Mouse (Mus musculus) midbrain, embryonic 15.5 days (tissue): ENCODE measurements around the gene Abtb2. TPM values are rescaled to one million over a fixed set of nuclear protein-coding genes. Genes with fewer than 3 reads are reported as not detected.

Experiments
- ATAC-seq: fragments of 200-750 bp; cut with Nextera tagmentation; replicated peaks from 2 replicates; pipeline ENCODE4 v1.8.0; 2017; ENCODE audit warnings: moderate TSS enrichment
- H3K27ac ChIP-seq: fragments of 300-500 bp; sonication (generic); 2 replicates; pipeline ENCODE4 v1.5.1; 2015; ENCODE audit warnings: mild to moderate bottlenecking, inconsistent platforms
- H3K27me3 ChIP-seq: fragments of 300-500 bp; sonication (generic); replicated peaks from 2 replicates; pipeline ENCODE4 v1.6.1; 2015; ENCODE audit warnings: inconsistent platforms
- H3K36me3 ChIP-seq: fragments of 300-500 bp; sonication (generic); replicated peaks from 2 replicates; pipeline ENCODE4 v1.6.1; 2015; ENCODE audit warnings: inconsistent platforms
- H3K4me1 ChIP-seq: fragments of 300-500 bp; sonication (generic); 2 replicates; pipeline ENCODE4 v1.6.1; 2015; ENCODE audit warnings: inconsistent platforms
- H3K4me2 ChIP-seq: fragments of 300-500 bp; sonication (generic); 2 replicates; pipeline ENCODE4 v1.6.1; 2015; ENCODE audit warnings: inconsistent platforms, mild to moderate bottlenecking, moderate library complexity
- H3K4me3 ChIP-seq: fragments of 300-500 bp; sonication (generic); 2 replicates; pipeline ENCODE4 v1.5.1; 2015; ENCODE audit warnings: mild to moderate bottlenecking, inconsistent platforms
- H3K9ac ChIP-seq: fragments of 300-500 bp; sonication (generic); 2 replicates; pipeline ENCODE4 v1.6.1; 2015; ENCODE audit warnings: mild to moderate bottlenecking, inconsistent platforms
- H3K9me3 ChIP-seq: fragments of 300-500 bp; sonication (generic); 2 replicates; pipeline ENCODE4 v1.6.1; 2016; ENCODE audit warnings: inconsistent platforms
- WGBS: fragments of 180-500 bp; shearing (Covaris S2); methylation state at CpG from one replicate; pipeline ENCODE4 v1.1.7; 2015; ENCODE audit warnings: mixed read lengths; 5-methylcytosine and 5-hydroxymethylcytosine counted together
- polyA plus RNA-seq: library from polyadenylated mRNA; unstranded; fragments of >200 nt; fragmentation: Nextera tagmentation; extraction: Ambion mirVana; gene quantifications from 2 replicates; pipeline ENCODE4 v1.2.1, GENCODE M21; 2015

The Abtb2 gene
- polyA plus RNA-seq, 1 experiment from 2014 or later: 10.3 TPM

DNA sequence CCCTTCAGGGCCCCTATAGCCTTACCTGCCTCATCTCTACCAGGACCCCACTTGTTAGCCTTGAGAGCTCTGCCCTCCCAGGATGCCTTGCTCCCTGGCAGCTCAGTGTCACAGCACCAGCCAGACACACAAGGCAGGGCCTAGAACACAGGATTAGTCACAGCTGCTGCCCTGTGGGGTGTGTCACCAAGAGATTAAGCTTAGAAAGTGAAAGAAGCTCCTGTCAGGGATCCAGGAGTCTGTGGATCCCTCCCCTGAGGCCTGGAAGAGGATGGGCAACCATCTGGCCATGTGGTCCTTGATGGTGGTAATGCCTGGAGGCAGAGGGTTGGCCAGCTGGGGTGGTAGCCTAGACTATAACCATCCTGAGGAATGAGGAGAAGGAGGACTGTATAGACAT, 121.0 kb downstream of the Abtb2 start:
- Histone ChIP-seq H3K4me1 (peaks cover 8% of the 10 kb centered on the region), H3K27ac (no peak overlapping the region), H3K4me2 (no peak overlapping the region), H3K36me3 (no peaks in the 10 kb centered on the region), H3K27me3 (0 out of 2 replicates have a peak, but pooled peaks cover 2% of the 10 kb centered on the region), H3K9me3 (no peaks in the 10 kb centered on the region), H3K9ac (no peak overlapping the region), H3K4me3 (no peak overlapping the region)
- ATAC-seq: no peak

GRCm38 (mm10) chr2:103687888-103688287, 121.8 kb downstream of the Abtb2 start:
- Histone ChIP-seq H3K27me3 (0 out of 2 replicates have a peak, but pooled peaks cover 2% of the 10 kb centered on the region), H3K4me2 (no peak overlapping the region), H3K36me3 (no peaks in the 10 kb centered on the region), H3K9ac (no peak overlapping the region), H3K4me3 (no peak overlapping the region), H3K27ac (no peak overlapping the region), H3K4me1 (peaks cover 8% of the 10 kb centered on the region), H3K9me3 (no peaks in the 10 kb centered on the region)
- ATAC-seq: no peak

- Histone ChIP-seq H3K36me3 (no peaks in the 10 kb centered on the region), H3K27ac (peak overlapping the region; percentile 62), H3K4me3 (no peak overlapping the region), H3K9ac (no peak overlapping the region), H3K9me3 (no peaks in the 10 kb centered on the region), H3K27me3 (0 out of 2 replicates have a peak, but pooled peaks cover 2% of the 10 kb centered on the region), H3K4me2 (no peak overlapping the region), H3K4me1 (peaks cover 8% of the 10 kb centered on the region)
- peak; percentile 83 for ATAC-seq
- 14% methylated on average over 6 of the region's 6 CpGs for WGBS
Observed at GRCm38 (mm10) chr2:103690425-103690824, 124.3 kb downstream of the Abtb2 start.

- Histone ChIP-seq H3K36me3 (no peaks in the 10 kb centered on the region), H3K27ac (peak overlapping the region; percentile 62), H3K27me3 (0 out of 2 replicates have a peak, but pooled peaks cover 2% of the 10 kb centered on the region), H3K4me2 (no peak overlapping the region), H3K9me3 (no peaks in the 10 kb centered on the region), H3K4me1 (peaks cover 8% of the 10 kb centered on the region), H3K9ac (no peak overlapping the region), H3K4me3 (no peak overlapping the region)
- WGBS: 34% methylated on average over 5 of the region's 5 CpGs
- peak; percentile 43 for ATAC-seq
Observed at GRCm38 (mm10) chr2:103690828-103691227, 124.7 kb downstream of the Abtb2 start.

- ATAC-seq: peak; percentile 8; the same call in 1 of the 2 replicates
- H3K9ac ChIP-seq: no peak overlapping the region
- H3K4me3 ChIP-seq: no peak overlapping the region
- H3K27me3 ChIP-seq: no peaks in the 10 kb centered on the region
- 82% methylated on average over 1 of the region's 1 CpGs for WGBS
- no peaks in the 10 kb centered on the region for H3K36me3 ChIP-seq
- peaks cover 8% of the 10 kb centered on the region for H3K4me1 ChIP-seq
- H3K27ac ChIP-seq: no peak overlapping the region
- no peak overlapping the region for H3K4me2 ChIP-seq
- H3K9me3 ChIP-seq: no peaks in the 10 kb centered on the region
Observed at GRCm38 (mm10) chr2:103691278-103691677, 125.2 kb downstream of the Abtb2 start.

DNA sequence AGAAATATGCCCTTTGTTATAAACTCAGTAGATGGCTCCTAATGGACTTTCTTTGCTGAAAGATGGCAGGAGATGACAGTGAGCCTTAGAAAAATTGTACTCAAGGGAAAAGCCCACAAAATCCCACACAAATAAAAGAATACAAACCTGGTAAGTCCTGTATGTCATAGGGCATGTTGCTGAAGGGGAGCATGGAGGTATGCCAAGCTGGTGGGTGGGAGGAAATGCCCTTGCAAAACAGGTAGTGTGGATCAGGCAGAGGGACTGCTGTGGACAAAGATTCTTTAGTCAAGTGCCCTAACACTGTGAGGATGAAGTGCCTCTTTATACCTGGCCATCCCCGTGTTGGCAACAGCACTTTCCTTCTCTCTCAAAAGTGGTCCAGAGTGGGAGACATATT, 126.7 kb downstream of the Abtb2 start:
- Histone ChIP-seq H3K9me3 (no peaks in the 10 kb centered on the region), H3K27me3 (no peaks in the 10 kb centered on the region), H3K4me1 (peaks cover 6% of the 10 kb centered on the region), H3K4me3 (no peak overlapping the region), H3K4me2 (no peak overlapping the region), H3K36me3 (no peaks in the 10 kb centered on the region), H3K9ac (no peak overlapping the region), H3K27ac (no peak overlapping the region)
- ATAC-seq: no peak
- WGBS: 91% methylated on average over 1 of the region's 1 CpGs

DNA sequence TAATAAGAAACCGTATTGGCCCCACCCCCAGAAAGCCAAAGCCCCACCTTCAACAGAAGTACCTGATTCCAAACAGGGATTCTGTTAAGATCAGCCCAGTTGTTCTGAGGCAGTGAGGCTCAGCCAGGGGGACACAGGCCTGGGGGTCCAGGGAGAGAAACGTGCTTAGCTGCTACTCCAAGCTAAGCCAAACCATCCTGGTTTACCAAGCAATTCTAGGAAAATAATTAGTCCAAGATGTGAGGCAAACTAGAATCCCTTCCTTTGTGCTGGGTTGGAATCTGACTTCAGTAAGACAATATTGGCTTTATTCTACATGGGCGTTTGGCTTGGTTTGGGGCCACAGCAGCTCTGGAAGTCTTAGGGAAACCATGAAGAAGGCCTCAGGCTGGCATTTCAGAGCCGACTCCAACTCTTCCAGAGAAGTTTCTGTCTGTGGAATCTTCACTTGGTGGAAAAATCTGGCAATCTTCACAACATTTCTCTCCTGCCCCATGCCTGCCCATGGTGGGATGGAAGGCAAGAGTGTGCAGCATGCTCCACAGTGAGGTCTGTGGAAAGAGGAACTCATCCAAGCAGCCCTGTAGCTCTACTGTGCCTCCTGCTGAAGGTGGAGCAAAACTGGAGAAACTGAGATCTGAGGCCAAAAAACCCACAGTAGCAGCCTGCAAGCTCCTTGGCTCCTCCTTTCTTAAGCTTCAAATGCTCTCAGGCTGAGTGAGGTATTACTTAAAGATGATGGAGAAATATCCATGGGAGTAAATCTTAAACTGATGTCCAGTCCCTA, 128.9 kb downstream of the Abtb2 start:
- Histone ChIP-seq H3K9ac (no peak overlapping the region), H3K4me2 (no peak overlapping the region), H3K27me3 (no peaks in the 10 kb centered on the region), H3K4me1 (peaks cover 6% of the 10 kb centered on the region), H3K9me3 (no peaks in the 10 kb centered on the region), H3K36me3 (no peaks in the 10 kb centered on the region), H3K4me3 (no peak overlapping the region), H3K27ac (no peak overlapping the region)
- WGBS: 84% methylated on average over 4 of the region's 4 CpGs
- ATAC-seq: no peak

GRCm38 (mm10) chr2:103696177-103696576, 130.1 kb downstream of the Abtb2 start:
- H3K27me3 ChIP-seq: no peaks in the 10 kb centered on the region
- no peak overlapping the region for H3K4me3 ChIP-seq
- no peak overlapping the region for H3K27ac ChIP-seq
- H3K4me2 ChIP-seq: no peak overlapping the region
- ATAC-seq: no peak
- no peak overlapping the region for H3K9ac ChIP-seq
- no peaks in the 10 kb centered on the region for H3K36me3 ChIP-seq
- 72% methylated on average over 3 of the region's 3 CpGs for WGBS
- H3K9me3 ChIP-seq: no peaks in the 10 kb centered on the region
- no peaks in the 10 kb centered on the region for H3K4me1 ChIP-seq

DNA sequence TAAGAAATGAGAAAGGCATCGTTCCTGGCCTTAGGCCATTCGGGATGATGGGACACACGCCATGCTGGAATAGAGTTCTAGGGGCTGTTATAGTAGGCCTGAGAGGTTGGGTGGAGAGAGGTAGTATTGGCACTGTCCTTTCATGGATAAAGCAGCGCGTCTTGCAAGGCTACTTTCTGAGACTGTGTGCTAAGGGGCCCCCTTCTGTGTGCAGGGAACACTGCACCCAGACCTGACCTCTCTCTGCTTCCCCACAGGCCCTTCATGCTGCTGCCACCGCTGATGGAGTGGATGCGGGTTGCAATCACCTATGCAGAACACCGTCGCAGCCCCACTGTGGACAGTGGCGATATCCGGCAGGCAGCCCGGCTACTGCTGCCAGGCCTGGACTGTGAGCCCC, 134.4 kb downstream of the Abtb2 start:
- ATAC-seq: peak; percentile 49
- 78% methylated on average over 12 of the region's 12 CpGs for WGBS

DNA sequence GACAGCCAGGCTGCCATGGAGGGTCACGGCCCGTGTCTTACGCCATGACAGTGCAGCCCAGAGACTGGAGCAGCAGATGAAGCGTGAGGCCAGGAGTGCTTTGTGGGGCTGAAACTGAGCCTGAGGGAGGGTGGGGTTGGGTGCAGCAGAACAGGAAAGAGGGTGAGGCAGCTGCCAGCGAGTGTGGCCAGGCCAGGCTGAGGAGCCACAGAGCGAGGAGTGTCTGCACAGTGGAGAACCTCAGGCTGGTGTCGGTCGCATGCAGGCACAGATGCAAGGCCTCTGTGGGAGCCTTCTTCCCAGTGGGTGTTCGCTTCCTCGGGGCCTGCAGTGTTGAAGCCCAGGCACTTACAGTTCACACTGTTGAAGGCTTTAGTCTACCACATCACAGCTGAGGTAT, 137.2 kb downstream of the Abtb2 start:
- Histone ChIP-seq H3K9me3 (no peaks in the 10 kb centered on the region), H3K27me3 (no peaks in the 10 kb centered on the region), H3K36me3 (no peaks in the 10 kb centered on the region), H3K4me2 (no peak overlapping the region), H3K4me1 (peaks cover 7% of the 10 kb centered on the region), H3K27ac (no peak overlapping the region), H3K4me3 (no peak overlapping the region), H3K9ac (no peak overlapping the region)
- ATAC-seq: no peak
- WGBS: 78% methylated on average over 10 of the region's 10 CpGs

More for the DNA sequence above, 134.4 kb downstream of the Abtb2 start:
- H3K27ac ChIP-seq: no peak overlapping the region
- no peaks in the 10 kb centered on the region for H3K27me3 ChIP-seq
- no peaks in the 10 kb centered on the region for H3K36me3 ChIP-seq
- no peak overlapping the region for H3K4me2 ChIP-seq
- no peaks in the 10 kb centered on the region for H3K9me3 ChIP-seq
- no peak overlapping the region for H3K9ac ChIP-seq
- H3K4me3 ChIP-seq: no peak overlapping the region
- H3K4me1 ChIP-seq: no peaks in the 10 kb centered on the region; the same call in 1 of the 2 replicates

GRCm38 (mm10) chr2:103703865-103704264, 137.8 kb downstream of the Abtb2 start:
- Histone ChIP-seq H3K4me2 (no peak overlapping the region), H3K27ac (no peak overlapping the region), H3K9me3 (no peaks in the 10 kb centered on the region), H3K36me3 (no peaks in the 10 kb centered on the region), H3K9ac (no peak overlapping the region), H3K27me3 (no peaks in the 10 kb centered on the region), H3K4me1 (peaks cover 7% of the 10 kb centered on the region), H3K4me3 (no peak overlapping the region)
- 67% methylated on average over 4 of the region's 4 CpGs for WGBS
- no peak for ATAC-seq

- peaks cover 7% of the 10 kb centered on the region for H3K4me1 ChIP-seq
- no peak for ATAC-seq
- 78% methylated on average over 4 of the region's 4 CpGs for WGBS
- H3K27me3 ChIP-seq: no peaks in the 10 kb centered on the region
- no peaks in the 10 kb centered on the region for H3K36me3 ChIP-seq
- H3K27ac ChIP-seq: no peak overlapping the region
- H3K9me3 ChIP-seq: no peaks in the 10 kb centered on the region
- H3K4me2 ChIP-seq: no peak overlapping the region
- H3K9ac ChIP-seq: no peak overlapping the region
- H3K4me3 ChIP-seq: no peak overlapping the region
Observed at GRCm38 (mm10) chr2:103705826-103706225, 139.7 kb downstream of the Abtb2 start.

- no peak overlapping the region for H3K27ac ChIP-seq
- H3K9me3 ChIP-seq: no peaks in the 10 kb centered on the region
- no peak overlapping the region for H3K4me3 ChIP-seq
- 35% methylated on average over 11 of the region's 11 CpGs for WGBS
- H3K9ac ChIP-seq: no peak overlapping the region
- H3K4me1 ChIP-seq: peaks cover 7% of the 10 kb centered on the region
- no peak overlapping the region for H3K4me2 ChIP-seq
- no peaks in the 10 kb centered on the region for H3K36me3 ChIP-seq
- no peaks in the 10 kb centered on the region for H3K27me3 ChIP-seq
- peak; percentile 81 for ATAC-seq
Observed at GRCm38 (mm10) chr2:103706226-103706625, 140.1 kb downstream of the Abtb2 start.
